Mouse (Mus musculus) olfactory bulb, adult 2 months (tissue): ENCODE results near the gene Srf.

ENCODE experiments used
- CTCF ChIP-seq: fragments of 200-500 bp; IDR thresholded peaks from 2 replicates; pipeline ENCODE4 v1.5.1; 2012; ENCODE audit warnings: low read depth, mild to moderate bottlenecking, low read length, moderate library complexity; ENCODE audit not compliant: insufficient read depth
- POLR2A ChIP-seq: fragments of 200-500 bp; IDR thresholded peaks from 2 replicates; pipeline ENCODE4 v1.6.1; 2012; ENCODE audit warnings: mild to moderate bottlenecking, low read depth, low read length, moderate library complexity; ENCODE audit not compliant: insufficient read depth

DNA sequence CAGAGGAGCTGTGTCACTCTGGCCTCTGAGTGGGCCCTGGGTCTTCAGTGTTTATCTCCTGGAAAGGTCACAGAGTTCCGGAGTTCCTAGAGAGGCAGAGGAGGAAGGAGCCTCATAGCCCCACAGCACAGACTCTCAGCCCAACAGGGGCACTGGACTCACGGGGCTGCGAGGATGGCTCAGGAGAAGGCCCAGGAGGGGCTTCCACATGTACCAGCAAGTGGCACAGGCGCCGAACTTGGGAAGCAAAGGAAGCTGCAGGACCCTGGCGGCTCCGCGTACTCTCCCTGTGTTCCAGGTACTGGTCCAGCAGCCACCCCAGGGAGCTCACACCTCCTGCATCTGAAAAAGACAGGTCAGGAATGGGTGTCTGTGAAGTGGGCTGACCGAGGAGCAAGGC lies 34.8 kb downstream of the Srf start:
- TF ChIP-seq POLR2A: no peak
- TF ChIP-seq CTCF: no peak
